Mouse (Mus musculus) layer of hippocampus, adult 9-10 months (tissue): ENCODE data around the gene Rps17.

Source experiments
- DNase-seq: peaks from one replicate; pipeline ENCODE4 v3.0.0; 2022; ENCODE audit warnings: low spot score

Rps17 gene

GRCm38 (mm10) chr7:81331851-81332250, 13.2 kb downstream of the Rps17 start:
- no peak for DNase-seq

- no peak for DNase-seq
These were observed 14.3 kb downstream of the Rps17 start for GRCm38 (mm10) chr7:81330767-81331166.

- DNase-seq = no peak
These were observed 17.4 kb downstream of the Rps17 start for GRCm38 (mm10) chr7:81327661-81328060.

- DNase-seq = no peak
These were observed 18.2 kb downstream of the Rps17 start for GRCm38 (mm10) chr7:81326859-81327258.

GRCm38 (mm10) chr7:81326043-81326442, 19.0 kb downstream of the Rps17 start:
- no peak for DNase-seq

GRCm38 (mm10) chr7:81321776-81322175, 23.3 kb downstream of the Rps17 start:
- DNase-seq = no peak

GRCm38 (mm10) chr7:81319749-81320148, 25.3 kb downstream of the Rps17 start:
- DNase-seq = no peak

- DNase-seq = no peak
These were observed 29.5 kb downstream of the Rps17 start for GRCm38 (mm10) chr7:81315583-81315982.

GRCm38 (mm10) chr7:81311581-81311980, 33.5 kb downstream of the Rps17 start:
- DNase-seq = no peak

GRCm38 (mm10) chr7:81311130-81311529, 33.9 kb downstream of the Rps17 start:
- DNase-seq = no peak

- no peak for DNase-seq
These were observed 35.8 kb downstream of the Rps17 start for GRCm38 (mm10) chr7:81309247-81309646.

GRCm38 (mm10) chr7:81307735-81308134, 37.3 kb downstream of the Rps17 start:
- peak; percentile 45 for DNase-seq

GRCm38 (mm10) chr7:81304675-81305074, 40.4 kb downstream of the Rps17 start:
- no peak for DNase-seq

GRCm38 (mm10) chr7:81304100-81304499, 41.0 kb downstream of the Rps17 start:
- DNase-seq = no peak

- no peak for DNase-seq
These were observed 41.4 kb downstream of the Rps17 start for GRCm38 (mm10) chr7:81303682-81304081.

- DNase-seq = no peak
These were observed 43.7 kb downstream of the Rps17 start for GRCm38 (mm10) chr7:81301323-81301722.

- DNase-seq = no peak
These were observed 46.8 kb downstream of the Rps17 start for GRCm38 (mm10) chr7:81298206-81298605.

- DNase-seq = no peak
These were observed 49.9 kb downstream of the Rps17 start for GRCm38 (mm10) chr7:81295169-81295568.
